Mouse (Mus musculus): Measurements from ENCODE around the gene Ppp4c. TPM values are rescaled to one million over a fixed set of nuclear protein-coding genes. Genes with fewer than 3 reads are reported as not detected.

The Ppp4c gene
- polyA plus RNA-seq, 1 experiment: 189 TPM

DNA sequence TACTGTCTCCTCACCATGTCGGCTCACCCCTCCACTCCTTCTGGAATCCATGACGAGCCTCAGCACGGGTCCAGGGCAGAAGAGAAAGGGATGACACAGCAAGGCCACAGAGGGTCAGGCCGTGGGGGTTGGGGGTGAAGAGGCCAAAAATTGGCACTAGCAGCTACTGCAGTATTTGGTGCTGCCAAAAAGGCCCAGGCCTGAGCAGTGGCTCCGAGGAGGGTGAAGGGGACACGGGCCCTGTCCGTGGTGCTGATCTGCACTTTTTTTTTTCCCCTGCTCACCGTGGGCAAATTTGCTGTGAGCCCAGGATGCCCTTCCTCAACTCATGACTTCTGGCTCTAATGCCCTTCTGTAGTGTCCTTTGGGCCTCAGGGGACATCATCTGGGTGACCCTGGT, 33.1 kb upstream of the Ppp4c start:
- TF ChIP-seq MAX (IDR thresholded peaks at IDR 0.05) (no peak), CEBPB (IDR thresholded peaks at IDR 0.05; ENCODE audit: low read depth) (no peak), MYOG (IDR thresholded peaks at IDR 0.05; ENCODE audit: control insufficient read depth, extremely low read depth, insufficient read length) (no peak), CTCF (IDR thresholded peaks at IDR 0.05; ENCODE audit: control insufficient read depth, insufficient read depth, insufficient read length) (no peak), MYOD1 (IDR thresholded peaks at IDR 0.05; ENCODE audit: control insufficient read depth, insufficient read length, low read depth) (no peak), USF1 (IDR thresholded peaks at IDR 0.05; ENCODE audit: low read depth) (no peak), FOSL1 (IDR thresholded peaks at IDR 0.05; ENCODE audit: insufficient read depth, low read length, poor library complexity, severe bottlenecking) (no peak)
- H3ac ChIP-seq (ENCODE audit: control insufficient read depth, insufficient read length, low read depth): no peak overlapping the region
- no peaks in the 10 kb centered on the region for H3K36me3 ChIP-seq (ENCODE audit: control insufficient read depth, insufficient read depth)
- H3K4me3 ChIP-seq (ENCODE audit: insufficient read depth, poor library complexity, severe bottlenecking): no peak overlapping the region
- no peaks in the 10 kb centered on the region for H3K79me3 ChIP-seq (ENCODE audit: low read depth)
- peaks cover 68% of the 10 kb centered on the region for H3K27me3 ChIP-seq (ENCODE audit: control insufficient read depth, insufficient read depth, insufficient read length)
- H3K79me2 ChIP-seq (ENCODE audit: control insufficient read depth, insufficient read depth): no peaks in the 10 kb centered on the region

DNA sequence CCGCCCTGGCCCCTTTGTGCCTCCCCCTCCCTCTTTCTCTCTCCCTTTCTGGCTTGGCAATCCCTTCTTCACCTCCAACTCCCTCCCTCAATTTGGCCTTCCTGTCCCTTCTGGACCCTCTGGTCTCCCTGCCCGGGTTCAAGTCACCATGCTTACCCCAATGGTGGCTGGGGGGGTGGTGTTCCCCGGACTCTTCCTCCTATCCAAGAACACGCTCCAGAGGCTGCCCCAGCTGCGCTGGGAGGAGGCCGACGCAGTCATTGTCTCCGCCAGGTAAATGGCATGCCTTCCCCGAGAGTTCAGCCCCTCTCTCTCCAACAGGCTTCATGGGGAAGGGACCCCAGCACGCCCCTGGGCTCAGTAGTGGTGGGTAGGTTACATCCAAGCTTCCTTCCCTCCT, 31.6 kb upstream of the Ppp4c start:
- peaks cover 53% of the 10 kb centered on the region for H3K27me3 ChIP-seq (ENCODE audit: control insufficient read depth, insufficient read depth, insufficient read length)
- no peak overlapping the region for H3K4me3 ChIP-seq (ENCODE audit: insufficient read depth, poor library complexity, severe bottlenecking)
- H3K36me3 ChIP-seq (ENCODE audit: control insufficient read depth, insufficient read depth): no peaks in the 10 kb centered on the region
- no peaks in the 10 kb centered on the region for H3K79me2 ChIP-seq (ENCODE audit: control insufficient read depth, insufficient read depth)
- no peak overlapping the region for H3ac ChIP-seq (ENCODE audit: control insufficient read depth, insufficient read length, low read depth)
- TF ChIP-seq CTCF (IDR thresholded peaks at IDR 0.05; ENCODE audit: control insufficient read depth, insufficient read depth, insufficient read length): no peak
- TF ChIP-seq CEBPB (IDR thresholded peaks at IDR 0.05; ENCODE audit: low read depth): no peak
- no peak for TF ChIP-seq FOSL1 (IDR thresholded peaks at IDR 0.05; ENCODE audit: insufficient read depth, low read length, poor library complexity, severe bottlenecking)
- TF ChIP-seq USF1 (IDR thresholded peaks at IDR 0.05; ENCODE audit: low read depth): no peak
- TF ChIP-seq MAX (IDR thresholded peaks at IDR 0.05): no peak
- TF ChIP-seq MYOG (IDR thresholded peaks at IDR 0.05; ENCODE audit: control insufficient read depth, extremely low read depth, insufficient read length): no peak
- no peak for TF ChIP-seq MYOD1 (IDR thresholded peaks at IDR 0.05; ENCODE audit: control insufficient read depth, insufficient read length, low read depth)
- no peaks in the 10 kb centered on the region for H3K79me3 ChIP-seq (ENCODE audit: low read depth)

DNA sequence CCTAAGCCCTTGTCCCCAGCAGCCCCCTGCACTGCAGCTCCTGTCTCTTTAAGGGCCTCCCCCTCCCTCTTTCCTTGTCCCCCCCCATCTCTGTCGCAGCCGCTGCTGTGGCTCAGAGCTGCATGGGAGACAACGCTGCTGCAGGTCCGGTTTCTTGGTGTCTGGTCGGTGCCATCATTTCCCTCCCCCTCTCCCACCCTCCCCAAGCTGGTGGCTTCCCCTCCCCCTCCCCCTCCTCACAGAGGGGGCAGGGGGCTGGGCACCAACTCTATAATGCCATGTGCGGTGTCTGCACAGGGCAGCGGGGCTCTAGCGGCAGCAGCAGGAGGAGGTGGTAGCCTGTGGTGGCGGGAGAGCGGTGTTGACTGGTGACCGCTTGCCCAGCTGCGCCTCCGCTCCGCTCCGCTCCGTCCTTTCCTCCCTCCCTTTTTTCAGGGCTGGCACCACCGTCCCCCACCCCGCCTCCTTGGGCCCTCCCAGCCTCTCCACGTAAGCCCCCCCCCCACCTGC, 31.0 kb upstream of the Ppp4c start:
- Histone ChIP-seq H3K27me3 (ENCODE audit: control insufficient read depth, insufficient read depth, insufficient read length) (peaks cover 47% of the 10 kb centered on the region), H3ac (ENCODE audit: control insufficient read depth, insufficient read length, low read depth) (no peak overlapping the region), H3K4me3 (ENCODE audit: insufficient read depth, poor library complexity, severe bottlenecking) (no peak overlapping the region), H3K79me2 (ENCODE audit: control insufficient read depth, insufficient read depth) (no peaks in the 10 kb centered on the region), H3K36me3 (ENCODE audit: control insufficient read depth, insufficient read depth) (no peaks in the 10 kb centered on the region), H3K79me3 (ENCODE audit: low read depth) (no peaks in the 10 kb centered on the region)
- no peak for TF ChIP-seq MYOD1 (IDR thresholded peaks at IDR 0.05; ENCODE audit: control insufficient read depth, insufficient read length, low read depth)
- TF ChIP-seq MYOG (IDR thresholded peaks at IDR 0.05; ENCODE audit: control insufficient read depth, extremely low read depth, insufficient read length): no peak
- TF ChIP-seq CEBPB (IDR thresholded peaks at IDR 0.05; ENCODE audit: low read depth): no peak
- TF ChIP-seq USF1 (IDR thresholded peaks at IDR 0.05; ENCODE audit: low read depth): no peak
- TF ChIP-seq FOSL1 (IDR thresholded peaks at IDR 0.05; ENCODE audit: insufficient read depth, low read length, poor library complexity, severe bottlenecking): no peak
- no peak for TF ChIP-seq MAX (IDR thresholded peaks at IDR 0.05)

DNA sequence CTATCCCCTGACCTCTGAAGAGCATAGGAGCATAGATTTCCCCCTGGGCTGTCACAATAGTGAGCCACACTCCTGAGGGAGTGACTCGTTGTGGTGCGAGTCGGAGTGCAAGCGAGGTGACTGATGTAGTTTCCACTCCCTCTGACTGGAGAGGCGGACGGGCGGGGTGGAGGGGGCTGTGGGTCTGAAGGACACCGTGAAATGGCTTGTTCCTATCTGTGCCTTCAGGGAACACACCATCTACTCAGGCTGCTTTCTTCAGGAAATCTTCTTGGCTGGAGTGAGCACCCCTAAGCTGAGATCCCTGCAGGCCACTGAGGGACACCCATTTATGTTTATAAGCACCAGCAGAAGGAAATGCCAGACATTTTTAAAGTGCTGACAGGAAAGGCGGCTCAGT, 30.4 kb upstream of the Ppp4c start:
- no peaks in the 10 kb centered on the region for H3K79me2 ChIP-seq (ENCODE audit: control insufficient read depth, insufficient read depth)

DNA sequence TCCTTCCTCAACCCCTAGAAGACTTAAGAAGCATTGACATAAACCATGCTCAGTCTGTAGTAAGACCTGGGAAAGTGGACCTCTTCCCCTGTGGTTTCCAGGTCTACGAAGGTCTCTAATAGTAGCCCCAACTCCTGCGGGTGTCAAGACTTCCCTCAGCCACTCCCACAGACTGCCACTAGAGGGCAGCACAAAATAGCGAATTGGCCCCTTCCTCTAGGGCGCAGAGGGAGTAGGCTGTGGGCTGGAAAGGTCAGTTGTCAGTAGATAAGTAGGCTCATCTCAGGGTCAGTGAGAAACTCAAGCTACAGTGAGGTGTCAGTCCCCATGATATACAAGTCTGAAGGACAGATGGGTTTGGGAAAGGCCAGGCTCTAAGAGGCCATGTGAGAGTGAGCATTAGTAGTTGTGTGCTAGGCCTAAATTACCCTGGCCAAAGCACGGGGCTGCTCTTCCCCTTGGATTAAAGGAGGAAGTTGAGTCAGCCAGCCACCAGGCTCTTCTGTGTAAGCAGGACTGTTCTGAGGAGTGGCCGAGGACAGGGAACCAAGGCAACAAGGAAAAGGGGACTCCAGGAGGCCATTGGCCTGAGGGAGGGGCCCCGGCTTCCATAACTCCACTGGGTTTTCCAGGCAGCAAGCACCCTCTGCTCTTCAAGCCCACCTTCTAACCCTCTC, 29.7 kb upstream of the Ppp4c start:
- Histone ChIP-seq H3K79me3 (ENCODE audit: low read depth) (no peaks in the 10 kb centered on the region), H3K27me3 (ENCODE audit: control insufficient read depth, insufficient read depth, insufficient read length) (peaks cover 37% of the 10 kb centered on the region), H3K36me3 (ENCODE audit: control insufficient read depth, insufficient read depth) (no peaks in the 10 kb centered on the region), H3K4me3 (ENCODE audit: insufficient read depth, poor library complexity, severe bottlenecking) (no peak overlapping the region), H3K79me2 (ENCODE audit: control insufficient read depth, insufficient read depth) (no peaks in the 10 kb centered on the region), H3ac (ENCODE audit: control insufficient read depth, insufficient read length, low read depth) (no peak overlapping the region)
- peak; percentile 86 for TF ChIP-seq CTCF (IDR thresholded peaks at IDR 0.05; ENCODE audit: control insufficient read depth, insufficient read depth, insufficient read length)
- TF ChIP-seq MAX (IDR thresholded peaks at IDR 0.05): no peak

More for the DNA sequence above, 30.4 kb upstream of the Ppp4c start:
- Histone ChIP-seq H3ac (ENCODE audit: control insufficient read depth, insufficient read length, low read depth) (no peak overlapping the region), H3K27me3 (ENCODE audit: control insufficient read depth, insufficient read depth, insufficient read length) (peaks cover 45% of the 10 kb centered on the region), H3K4me3 (ENCODE audit: insufficient read depth, poor library complexity, severe bottlenecking) (no peak overlapping the region), H3K79me3 (ENCODE audit: low read depth) (no peaks in the 10 kb centered on the region), H3K36me3 (ENCODE audit: control insufficient read depth, insufficient read depth) (no peaks in the 10 kb centered on the region)
- no peak for TF ChIP-seq MYOD1 (IDR thresholded peaks at IDR 0.05; ENCODE audit: control insufficient read depth, insufficient read length, low read depth)
- no peak for TF ChIP-seq MAX (IDR thresholded peaks at IDR 0.05)
- no peak for TF ChIP-seq FOSL1 (IDR thresholded peaks at IDR 0.05; ENCODE audit: insufficient read depth, low read length, poor library complexity, severe bottlenecking)
- TF ChIP-seq CTCF (IDR thresholded peaks at IDR 0.05; ENCODE audit: control insufficient read depth, insufficient read depth, insufficient read length): no peak
- TF ChIP-seq USF1 (IDR thresholded peaks at IDR 0.05; ENCODE audit: low read depth): no peak
- no peak for TF ChIP-seq CEBPB (IDR thresholded peaks at IDR 0.05; ENCODE audit: low read depth)
- no peak for TF ChIP-seq MYOG (IDR thresholded peaks at IDR 0.05; ENCODE audit: control insufficient read depth, extremely low read depth, insufficient read length)

DNA sequence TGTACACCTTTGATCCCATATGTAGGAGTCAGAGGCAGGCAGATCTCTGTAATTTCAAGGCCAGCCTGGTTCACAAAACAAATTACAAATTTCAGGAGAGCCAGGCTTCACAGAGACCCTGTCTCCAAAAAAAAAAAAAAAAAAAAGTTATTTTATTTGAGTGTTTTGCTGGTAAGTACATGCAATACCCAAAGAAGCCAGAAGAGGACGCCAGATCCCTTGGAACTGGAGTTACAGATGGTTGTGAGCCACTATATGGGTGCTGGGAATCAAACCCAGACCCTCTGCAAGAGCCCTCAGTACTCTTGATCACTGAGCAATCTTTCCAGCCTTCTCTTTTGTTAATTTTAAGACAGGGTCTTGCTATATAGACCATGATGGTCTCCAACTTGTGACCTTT, 26.5 kb upstream of the Ppp4c start:
- no peak overlapping the region for H3ac ChIP-seq (ENCODE audit: control insufficient read depth, insufficient read length, low read depth)

More for the DNA sequence above, 26.5 kb upstream of the Ppp4c start:
- H3K79me2 ChIP-seq (ENCODE audit: control insufficient read depth, insufficient read depth): no peaks in the 10 kb centered on the region
- no peak overlapping the region for H3K4me3 ChIP-seq (ENCODE audit: insufficient read depth, poor library complexity, severe bottlenecking)
- no peak for TF ChIP-seq FOSL1 (IDR thresholded peaks at IDR 0.05; ENCODE audit: insufficient read depth, low read length, poor library complexity, severe bottlenecking)
- TF ChIP-seq MYOG (IDR thresholded peaks at IDR 0.05; ENCODE audit: control insufficient read depth, extremely low read depth, insufficient read length): no peak
- no peak for TF ChIP-seq CEBPB (IDR thresholded peaks at IDR 0.05; ENCODE audit: low read depth)
- no peak for TF ChIP-seq MAX (IDR thresholded peaks at IDR 0.05)
- TF ChIP-seq MYOD1 (IDR thresholded peaks at IDR 0.05; ENCODE audit: control insufficient read depth, insufficient read length, low read depth): no peak
- TF ChIP-seq USF1 (IDR thresholded peaks at IDR 0.05; ENCODE audit: low read depth): no peak
- no peak for TF ChIP-seq CTCF (IDR thresholded peaks at IDR 0.05; ENCODE audit: control insufficient read depth, insufficient read depth, insufficient read length)
- no peaks in the 10 kb centered on the region for H3K79me3 ChIP-seq (ENCODE audit: low read depth)
- H3K36me3 ChIP-seq (ENCODE audit: control insufficient read depth, insufficient read depth): no peaks in the 10 kb centered on the region
- H3K27me3 ChIP-seq (ENCODE audit: control insufficient read depth, insufficient read depth, insufficient read length): peaks cover 15% of the 10 kb centered on the region

All from C2C12 (cell line).